Mouse (Mus musculus): ENCODE measurements around the gene Rufy1. TPM values are rescaled to one million over a fixed set of nuclear protein-coding genes. Genes with fewer than 3 reads are reported as not detected.

Gene Rufy1
- total RNA-seq, 2 experiments from 2014 or later: 22.3 to 23.5 TPM

DNA sequence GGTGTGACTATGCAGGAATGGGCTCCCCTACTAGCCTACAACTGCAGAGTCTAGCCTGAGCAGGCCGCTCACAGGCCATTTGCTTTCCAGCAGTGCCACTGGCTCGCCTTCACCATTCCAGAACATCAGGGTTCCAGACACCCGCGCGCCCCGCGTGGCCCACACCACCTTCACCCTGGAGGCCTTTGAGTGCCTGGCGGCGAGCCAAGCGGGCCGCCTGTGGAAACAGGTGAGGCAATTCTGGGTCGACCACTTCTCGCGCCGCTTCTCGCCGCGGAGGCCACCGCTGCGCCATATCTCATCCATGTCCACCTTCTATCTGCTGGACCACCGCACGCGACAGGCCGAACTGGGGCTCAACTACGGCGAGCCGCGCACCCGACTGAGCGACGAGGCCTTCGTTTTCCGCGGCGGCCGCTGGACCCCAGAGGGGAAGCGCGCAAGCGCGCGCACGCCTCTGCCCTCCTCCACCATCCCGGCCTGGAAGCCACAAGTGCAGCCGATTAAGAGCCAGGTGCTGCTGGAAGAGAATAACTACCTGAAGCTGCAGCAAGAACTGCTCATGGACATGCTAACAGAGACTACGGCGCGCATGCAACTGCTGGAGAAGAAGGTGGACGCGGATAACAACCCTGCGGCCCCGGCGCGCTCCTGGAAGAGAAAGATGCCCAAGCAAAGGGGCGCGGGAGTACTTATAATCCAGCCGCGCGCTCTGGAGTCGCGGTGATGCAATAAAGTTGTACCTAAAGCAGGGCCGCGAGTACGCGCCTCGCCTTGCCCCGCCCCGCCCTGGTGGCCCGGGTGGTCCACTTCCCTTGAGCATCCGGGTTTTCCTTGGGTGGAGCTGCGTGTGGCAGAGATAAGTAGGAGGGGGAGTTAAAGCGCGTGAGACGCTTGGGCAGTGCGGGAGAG is 71.7 kb downstream of the Rufy1 start:
- peak in 1 of 2 experiments; percentile 38 for DNase-seq (ENCODE audit: low spot score in 2 of 2)

DNA sequence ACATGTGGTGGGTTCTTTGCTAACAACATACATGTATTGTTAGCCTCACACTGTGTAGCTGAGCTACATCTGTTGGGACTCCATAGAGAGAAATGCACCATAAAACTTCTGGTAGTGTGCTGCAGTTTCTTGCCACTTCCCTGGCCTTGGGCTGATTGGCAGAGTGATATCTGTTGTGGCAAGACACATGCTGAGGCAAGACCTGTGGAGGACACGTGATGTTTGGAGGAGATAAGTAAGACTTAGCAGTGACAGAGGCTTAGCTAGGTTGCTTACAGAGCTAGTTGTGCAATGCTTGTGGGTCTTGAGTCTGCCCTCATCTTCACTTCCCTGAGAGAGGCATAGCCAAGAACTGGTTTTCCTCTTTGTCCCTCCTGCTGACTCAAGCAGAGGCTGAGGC is 75.5 kb downstream of the Rufy1 start:
- DNase-seq (ENCODE audit: low spot score in 2 of 2): no peak

DNA sequence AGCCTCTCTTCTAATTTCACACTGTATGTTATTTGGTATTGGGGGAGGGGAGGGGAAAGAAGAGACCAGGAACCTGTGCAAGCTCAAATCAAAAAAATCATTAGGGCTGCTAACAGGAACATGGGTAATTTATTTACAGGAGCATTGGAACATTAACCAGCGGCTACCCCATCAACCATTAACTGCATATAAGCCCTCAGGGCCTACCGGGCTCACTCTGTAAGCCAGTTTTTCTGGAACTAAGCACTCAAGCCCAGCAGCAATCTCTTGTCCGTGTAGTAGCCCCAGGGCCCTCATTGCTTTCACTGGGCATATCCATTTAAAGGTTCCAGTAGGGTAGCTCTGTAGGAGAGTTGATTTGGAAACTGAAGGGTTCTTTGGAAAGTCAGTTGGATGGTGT is 76.1 kb downstream of the Rufy1 start:
- no peak for DNase-seq (ENCODE audit: low spot score in 2 of 2)

DNA sequence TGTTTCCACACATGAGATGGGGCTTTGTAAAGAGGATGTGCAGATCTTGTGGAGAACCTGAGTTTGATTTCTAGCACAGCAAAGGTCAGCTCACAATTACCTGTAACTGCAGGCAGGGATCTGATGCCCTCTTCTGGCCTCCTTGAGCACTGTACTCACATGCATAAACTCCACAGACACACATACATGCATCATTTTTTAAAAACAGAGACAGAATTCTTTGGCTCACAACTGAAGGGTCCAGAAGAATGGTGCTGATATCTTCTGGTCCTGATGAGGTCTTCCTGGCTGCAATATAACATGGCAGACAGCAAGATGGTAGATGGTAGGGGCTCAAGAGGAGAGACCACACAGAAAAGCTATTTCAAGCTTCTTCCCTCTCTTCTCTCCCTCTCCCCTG is 76.8 kb downstream of the Rufy1 start, which contains the start of gene Cby3:
Cby3 (plus strand) TSS at position 301 of the 400 bp plus-strand sequence.
- no peak for DNase-seq (ENCODE audit: low spot score in 2 of 2)

DNA sequence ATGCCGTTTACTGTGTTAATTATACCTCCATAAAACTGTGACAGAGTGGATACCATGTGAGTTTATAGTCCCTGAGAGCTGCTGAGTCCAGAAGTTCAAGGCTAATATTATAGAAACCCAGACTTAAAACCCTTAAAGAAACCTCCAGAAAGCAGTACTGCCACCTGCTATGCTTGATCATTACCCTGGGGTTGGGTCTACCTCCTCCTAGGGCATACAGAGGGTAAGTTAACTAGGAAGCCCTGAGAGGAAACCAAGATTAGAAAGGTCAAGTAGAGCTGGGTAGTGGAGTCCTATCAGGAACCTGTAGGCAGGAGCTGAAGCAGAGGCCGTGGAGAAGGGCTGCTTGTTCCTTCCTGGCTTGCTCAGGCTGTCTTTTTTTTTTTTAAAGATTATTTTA is 78.7 kb downstream of the Rufy1 start:
- DNase-seq (ENCODE audit: low spot score in 2 of 2): no peak

DNA sequence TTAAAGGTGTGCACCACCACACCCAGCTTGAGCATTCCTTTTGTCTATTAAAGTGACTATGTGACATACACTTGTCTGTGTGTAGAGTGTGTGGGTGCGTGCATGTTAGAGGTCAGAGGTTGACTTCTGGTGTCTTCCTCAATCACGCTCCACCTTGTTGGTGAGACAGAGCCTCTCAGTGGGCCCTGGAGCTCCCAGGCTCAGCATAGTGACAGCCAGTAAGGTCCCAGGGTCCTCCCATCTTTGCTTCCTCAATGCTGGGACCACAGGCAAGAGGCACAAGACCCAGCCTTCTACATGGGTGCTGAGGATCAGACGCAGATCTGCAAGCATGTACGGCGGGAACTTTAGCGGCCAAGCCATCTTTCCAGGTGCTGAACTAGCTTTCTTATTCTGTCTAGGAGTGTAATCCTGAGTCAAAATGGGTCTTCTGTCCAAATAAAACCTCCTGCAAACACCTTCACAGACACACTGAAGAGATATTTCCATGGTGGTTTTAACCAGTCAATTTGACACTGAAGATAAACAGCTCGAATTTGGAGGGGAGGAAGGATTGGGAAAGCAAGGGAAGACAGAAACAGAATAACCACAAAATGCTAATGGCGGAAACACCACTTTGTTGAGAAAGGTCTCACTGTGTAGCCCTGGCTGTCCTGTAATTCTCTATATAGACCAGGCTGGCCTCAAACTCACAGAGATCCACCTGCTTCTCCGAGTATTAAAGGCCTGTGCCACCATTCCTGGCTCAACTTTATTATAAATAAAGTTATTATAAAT is 84.5 kb downstream of the Rufy1 start:
- DNase-seq (ENCODE audit: low spot score in 2 of 2): no peak

DNA sequence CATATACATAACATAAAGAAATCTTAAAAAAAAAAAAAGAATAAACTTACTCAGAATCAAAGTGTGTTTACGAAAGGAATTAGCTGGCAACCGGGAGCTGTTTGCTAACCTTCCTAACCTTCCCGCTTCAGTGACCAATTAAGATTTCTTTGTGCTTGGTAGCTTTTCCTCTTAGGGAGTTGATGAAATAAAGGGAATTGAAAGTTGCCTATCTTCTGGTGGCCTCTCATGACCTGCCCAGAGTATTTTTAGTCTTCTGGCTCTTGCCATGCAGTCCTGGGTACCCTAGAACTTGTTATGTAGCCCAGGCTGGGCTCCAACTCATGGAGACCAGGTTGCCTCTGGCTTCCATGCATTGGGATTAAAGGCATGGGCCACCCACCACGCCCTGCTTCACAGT is 85.4 kb downstream of the Rufy1 start:
- no peak for DNase-seq (ENCODE audit: low spot score in 2 of 2)

Small RNA genes lying within 50 kb of the gene (microRNA-seq; reads per million reads assigned to microRNA genes)
- not detected for gene Mir804

Other genes starting within 250 kb of the Rufy1 start
- gene Sqstm1, start 220.3 kb downstream of the Rufy1 start, total RNA-seq (2021): 100 to 1,000 TPM; 204 to 225 TPM
- gene Mgat4b, start 220.2 kb downstream of the Rufy1 start, total RNA-seq (2021): 10 to 100 TPM; 37.0 to 40.1 TPM
- gene Ltc4s, start 192.5 kb downstream of the Rufy1 start, total RNA-seq (2021): 1 to 10 TPM; 5.7 to 7.3 TPM
- 10 to 100 TPM; 17.9 to 19.0 TPM for gene Maml1, start 138.8 kb downstream of the Rufy1 start, total RNA-seq (2021)
- gene Canx, start 105.5 kb downstream of the Rufy1 start, total RNA-seq (2021): 100 to 1,000 TPM; 216 to 225 TPM
- not detected for gene Cby3, start 76.7 kb downstream of the Rufy1 start, total RNA-seq (2021)
- 100 to 1,000 TPM; 217 to 271 TPM for gene Hnrnph1, start 54.1 kb downstream of the Rufy1 start, total RNA-seq (2021)
- 10 to 100 TPM; 38.0 to 42.3 TPM for gene Adamts2, start 171.0 kb upstream of the Rufy1 start, total RNA-seq (2021)